Mouse (Mus musculus) midbrain, embryonic 10.5 days (tissue): ENCODE data around the gene Cxcl9. TPM values are rescaled to one million over a fixed set of nuclear protein-coding genes. Genes with fewer than 3 reads are reported as not detected.

ENCODE experiments used
- DNase-seq: peaks from one replicate; pipeline ENCODE4 v3.0.0-alpha.2; 2017; ENCODE audit warnings: low spot score
- H3K27ac ChIP-seq: fragments of 300-500 bp; sonication (generic); replicated peaks from 2 replicates; pipeline ENCODE4 v1.5.1; 2016; ENCODE audit warnings: mild to moderate bottlenecking
- H3K27me3 ChIP-seq: fragments of 300-500 bp; sonication (generic); 2 replicates; pipeline ENCODE4 v1.6.1; 2016; ENCODE audit warnings: low read depth, mild to moderate bottlenecking; ENCODE audit not compliant: poor library complexity, severe bottlenecking
- H3K36me3 ChIP-seq: fragments of 300-500 bp; sonication (generic); 2 replicates; pipeline ENCODE4 v1.6.1; 2016; ENCODE audit warnings: mild to moderate bottlenecking, moderate library complexity
- H3K4me1 ChIP-seq: fragments of 300-500 bp; sonication (generic); 2 replicates; pipeline ENCODE4 v1.6.1; 2016
- H3K4me3 ChIP-seq: fragments of 300-500 bp; sonication (generic); 2 replicates; pipeline ENCODE4 v1.5.1; 2016; ENCODE audit warnings: mild to moderate bottlenecking, moderate library complexity
- H3K9me3 ChIP-seq: fragments of 300-500 bp; sonication (generic); replicated peaks from 2 replicates; pipeline ENCODE4 v1.6.1; 2016; ENCODE audit warnings: mild to moderate bottlenecking
- WGBS: fragments of 180-500 bp; shearing (Covaris S2); methylation state at CpG from one replicate; pipeline ENCODE4 v1.1.7; 2016; 5-methylcytosine and 5-hydroxymethylcytosine counted together
- polyA plus RNA-seq: library from polyadenylated mRNA; unstranded; fragments of >200 nt; fragmentation: Nextera tagmentation; extraction: Ambion mirVana; gene quantifications from 2 replicates; pipeline ENCODE4 v1.2.1, GENCODE M21; 2016

Cxcl9 gene
- polyA plus RNA-seq: not detected in 2 replicates

GRCm38 (mm10) chr5:92327929-92328328, at the start of gene Cxcl9:
Gene Cxcl9, minus strand, starts transcription at chr5:92328079.
- H3K4me3 ChIP-seq: no peak within 1 kb of the TSS
- no peak for DNase-seq
- no peaks in the 10 kb centered on the region for H3K9me3 ChIP-seq
- H3K27me3 ChIP-seq: no peaks in the 10 kb centered on the region
- no peaks in the 10 kb centered on the region for H3K36me3 ChIP-seq
- WGBS: 85% methylated on average over 7 of the region's 7 CpGs
- no peaks in the 10 kb centered on the region for H3K4me1 ChIP-seq
- no peak within 1 kb of the TSS for H3K27ac ChIP-seq

GRCm38 (mm10) chr5:92376795-92377405, 49.0 kb upstream of the Cxcl9 start:
- 54% methylated on average over 13 of the region's 13 CpGs for WGBS
- Histone ChIP-seq H3K4me3 (no peak overlapping the region), H3K4me1 (peaks cover 13% of the 10 kb centered on the region), H3K9me3 (no peaks in the 10 kb centered on the region), H3K27ac (no peak overlapping the region; the same call in 1 of the 2 replicates), H3K36me3 (no peaks in the 10 kb centered on the region), H3K27me3 (no peaks in the 10 kb centered on the region)
- no peak for DNase-seq

GRCm38 (mm10) chr5:92375368-92375767, 47.5 kb upstream of the Cxcl9 start:
- peaks cover 13% of the 10 kb centered on the region for H3K4me1 ChIP-seq
- DNase-seq: no peak
- no peaks in the 10 kb centered on the region for H3K27me3 ChIP-seq
- no peaks in the 10 kb centered on the region for H3K36me3 ChIP-seq
- 85% methylated on average over 17 of the region's 17 CpGs for WGBS
- H3K9me3 ChIP-seq: no peaks in the 10 kb centered on the region
- H3K4me3 ChIP-seq: no peak overlapping the region
- no peak overlapping the region for H3K27ac ChIP-seq

- WGBS: 81% methylated on average over 6 of the region's 6 CpGs
- Histone ChIP-seq H3K27ac (no peak overlapping the region), H3K4me3 (no peak overlapping the region), H3K4me1 (peaks cover 13% of the 10 kb centered on the region), H3K27me3 (no peaks in the 10 kb centered on the region), H3K9me3 (no peaks in the 10 kb centered on the region), H3K36me3 (no peaks in the 10 kb centered on the region)
- no peak for DNase-seq
Measured at GRCm38 (mm10) chr5:92374721-92375142, 46.9 kb upstream of the Cxcl9 start.

- Histone ChIP-seq H3K4me1 (peaks cover 16% of the 10 kb centered on the region), H3K36me3 (no peaks in the 10 kb centered on the region), H3K4me3 (no peak overlapping the region), H3K27ac (no peak overlapping the region), H3K9me3 (no peaks in the 10 kb centered on the region), H3K27me3 (no peaks in the 10 kb centered on the region)
- 79% methylated on average over 2 of the region's 2 CpGs for WGBS
- DNase-seq: no peak
Measured at GRCm38 (mm10) chr5:92372605-92373004, 44.7 kb upstream of the Cxcl9 start.

- DNase-seq: no peak
- Histone ChIP-seq H3K27ac (no peak overlapping the region), H3K36me3 (no peaks in the 10 kb centered on the region), H3K27me3 (no peaks in the 10 kb centered on the region), H3K9me3 (no peaks in the 10 kb centered on the region), H3K4me3 (no peak overlapping the region), H3K4me1 (peaks cover 5% of the 10 kb centered on the region; the same call in 1 of the 2 replicates)
- WGBS: 89% methylated on average over 14 of the region's 14 CpGs
Measured at GRCm38 (mm10) chr5:92371361-92371976, 43.6 kb upstream of the Cxcl9 start.

GRCm38 (mm10) chr5:92370891-92371290, 43.0 kb upstream of the Cxcl9 start:
- WGBS: 93% methylated on average over 6 of the region's 6 CpGs
- H3K4me3 ChIP-seq: no peak overlapping the region
- H3K4me1 ChIP-seq: 0 out of 2 replicates have a peak, but pooled peaks cover 3% of the 10 kb centered on the region
- no peaks in the 10 kb centered on the region for H3K9me3 ChIP-seq
- no peaks in the 10 kb centered on the region for H3K27me3 ChIP-seq
- H3K27ac ChIP-seq: no peak overlapping the region
- H3K36me3 ChIP-seq: no peaks in the 10 kb centered on the region
- no peak for DNase-seq

GRCm38 (mm10) chr5:92370392-92370791, 42.5 kb upstream of the Cxcl9 start:
- no peak overlapping the region for H3K4me3 ChIP-seq
- H3K27me3 ChIP-seq: no peaks in the 10 kb centered on the region
- no peaks in the 10 kb centered on the region for H3K9me3 ChIP-seq
- H3K36me3 ChIP-seq: no peaks in the 10 kb centered on the region
- H3K4me1 ChIP-seq: 0 out of 2 replicates have a peak, but pooled peaks cover 3% of the 10 kb centered on the region
- WGBS: 89% methylated on average over 6 of the region's 6 CpGs
- no peak overlapping the region for H3K27ac ChIP-seq
- no peak for DNase-seq

- H3K27ac ChIP-seq: no peak overlapping the region
- 84% methylated on average over 13 of the region's 13 CpGs for whole genome bisulfite sequencing
- no peaks in the 10 kb centered on the region for H3K36me3 ChIP-seq
- 0 out of 2 replicates have a peak, but pooled peaks cover 3% of the 10 kb centered on the region for H3K4me1 ChIP-seq
- H3K9me3 ChIP-seq: no peaks in the 10 kb centered on the region
- no peak overlapping the region for H3K4me3 ChIP-seq
- DNase-seq: no peak
- H3K27me3 ChIP-seq: 0 out of 2 replicates have a peak, but pooled peaks cover 4% of the 10 kb centered on the region
Measured at GRCm38 (mm10) chr5:92369151-92369994, 41.5 kb upstream of the Cxcl9 start.

GRCm38 (mm10) chr5:92368392-92368791, 40.5 kb upstream of the Cxcl9 start:
- no peak for DNase-seq
- Histone ChIP-seq H3K27ac (no peak overlapping the region), H3K4me3 (no peak overlapping the region), H3K36me3 (no peaks in the 10 kb centered on the region), H3K4me1 (0 out of 2 replicates have a peak, but pooled peaks cover 3% of the 10 kb centered on the region), H3K27me3 (0 out of 2 replicates have a peak, but pooled peaks cover 4% of the 10 kb centered on the region), H3K9me3 (no peaks in the 10 kb centered on the region)
- 94% methylated on average over 10 of the region's 10 CpGs for WGBS

- WGBS: 77% methylated on average over 6 of the region's 6 CpGs
- H3K27ac ChIP-seq: no peak overlapping the region
- H3K36me3 ChIP-seq: no peaks in the 10 kb centered on the region
- no peak for DNase-seq
- peaks cover 7% of the 10 kb centered on the region for H3K4me1 ChIP-seq
- no peaks in the 10 kb centered on the region for H3K9me3 ChIP-seq
- H3K27me3 ChIP-seq: 0 out of 2 replicates have a peak, but pooled peaks cover 4% of the 10 kb centered on the region
- no peak overlapping the region for H3K4me3 ChIP-seq
Measured at GRCm38 (mm10) chr5:92366565-92366964, 38.7 kb upstream of the Cxcl9 start.

- no peak overlapping the region for H3K27ac ChIP-seq
- DNase-seq: no peak
- no peaks in the 10 kb centered on the region for H3K36me3 ChIP-seq
- no peaks in the 10 kb centered on the region for H3K9me3 ChIP-seq
- no peak overlapping the region for H3K4me3 ChIP-seq
- WGBS: 82% methylated on average over 11 of the region's 11 CpGs
- peaks cover 7% of the 10 kb centered on the region for H3K4me1 ChIP-seq
- 0 out of 2 replicates have a peak, but pooled peaks cover 4% of the 10 kb centered on the region for H3K27me3 ChIP-seq
Measured at GRCm38 (mm10) chr5:92365146-92365705, 37.3 kb upstream of the Cxcl9 start.
